Comparison of ENCODE assay signal across 34 mouse cellular contexts in genomic region chr10:76488265-76488664, GRCm38 (mm10). TPM values are rescaled to one million over a fixed set of nuclear protein-coding genes. Genes with fewer than 3 reads are reported as not detected.
DNase-seq lines count a peak whose midpoint lies in the region; ATAC-seq and TF ChIP-seq lines count a peak whose summit lies in the region.
"Had no signal": no experiment of that assay in that cellular context is flagged by ENCODE, and none has a peak within 500 bp of the region (broad histone marks: within the 10 kb centered on the region; RNA-seq: fewer than 3 reads in every experiment).

No protein-coding gene starts in this region.

- no peak overlapping the region for H3K27ac ChIP-seq in heart, embryonic 12.5 days (ENCODE audit: poor library complexity, severe bottlenecking)
- H3K27ac ChIP-seq in liver, embryonic 12.5 days: peak overlapping the region; percentile 73
- H3K27ac ChIP-seq in liver, postnatal 0 days (ENCODE audit: low read depth): 0 out of 2 replicates have a peak overlapping the region, but pooled peaks have one; percentile 16
- H3K27ac ChIP-seq: forebrain, embryonic 13.5 days; heart, adult 2 months; heart, embryonic 13.5 days; neural tube, embryonic 13.5 days; stomach, postnatal 0 days had no signal

- no peaks in the 10 kb centered on the region for H3K27me3 ChIP-seq in heart, embryonic 12.5 days (replicated peaks)
- no peaks in the 10 kb centered on the region for H3K27me3 ChIP-seq in liver, embryonic 12.5 days (replicated peaks)
- H3K27me3 ChIP-seq in liver, postnatal 0 days (ENCODE audit: insufficient read depth, low read length): no peaks in the 10 kb centered on the region
- H3K27me3 ChIP-seq: forebrain, embryonic 13.5 days; heart, embryonic 13.5 days; neural tube, embryonic 13.5 days had no signal

- H3K4me1 ChIP-seq in heart, embryonic 12.5 days (replicated peaks): no peaks in the 10 kb centered on the region
- H3K4me1 ChIP-seq in liver, embryonic 12.5 days: peaks cover 27% of the 10 kb centered on the region
- no peaks in the 10 kb centered on the region for H3K4me1 ChIP-seq in liver, postnatal 0 days (ENCODE audit: insufficient read depth)
- H3K4me1 ChIP-seq: forebrain, embryonic 13.5 days; heart, embryonic 13.5 days; neural tube, embryonic 13.5 days had no signal

- peak; percentile 61; the same call in 1 of the 2 replicates for ATAC-seq in heart, embryonic 12.5 days (ENCODE audit: insufficient number of reproducible peaks, low FRiP score)
- ATAC-seq in liver, embryonic 12.5 days: peak; percentile 84
- peak; percentile 58 for ATAC-seq in liver, postnatal 0 days
- ATAC-seq: forebrain, embryonic 13.5 days; intestine, embryonic 16.5 days had no signal

- no peak overlapping the region for H3K4me2 ChIP-seq in heart, embryonic 12.5 days
- H3K4me2 ChIP-seq in liver, embryonic 12.5 days: peak overlapping the region; percentile 22; the same call in 1 of the 2 replicates
- no peak overlapping the region for H3K4me2 ChIP-seq in liver, postnatal 0 days (ENCODE audit: low read depth, low read length)
- H3K4me2 ChIP-seq: forebrain, embryonic 13.5 days; heart, embryonic 13.5 days; midbrain, embryonic 11.5 days; neural tube, embryonic 13.5 days had no signal

- H3K4me3 ChIP-seq in heart, embryonic 12.5 days: no peak overlapping the region
- H3K4me3 ChIP-seq in liver, embryonic 12.5 days: no peak overlapping the region
- no peak overlapping the region for H3K4me3 ChIP-seq in liver, postnatal 0 days (ENCODE audit: low read depth, low read length)
- H3K4me3 ChIP-seq: forebrain, embryonic 13.5 days; heart, adult 2 months; heart, embryonic 13.5 days; neural tube, embryonic 13.5 days had no signal

- intact Hi-C loops in heart, postnatal 10 days (cut with DNase I): no loop called here

- 81% methylated on average over 8 of the region's 8 CpGs for WGBS in heart, embryonic 12.5 days
- 28% methylated on average over 8 of the region's 8 CpGs for WGBS in liver, embryonic 12.5 days (ENCODE audit: insufficient replicate concordance)
- 42% methylated on average over 8 of the region's 8 CpGs for WGBS in liver, postnatal 0 days (ENCODE audit: insufficient replicate concordance)

- no peak overlapping the region for H3K9ac ChIP-seq in heart, embryonic 12.5 days
- no peak overlapping the region for H3K9ac ChIP-seq in liver, embryonic 12.5 days
- H3K9ac ChIP-seq in liver, postnatal 0 days (replicated peaks): no peak overlapping the region
- H3K9ac ChIP-seq: forebrain, embryonic 13.5 days; heart, embryonic 13.5 days; neural tube, embryonic 13.5 days had no signal

- peaks cover 91% of the 10 kb centered on the region for H3K36me3 ChIP-seq in heart, embryonic 12.5 days
- H3K36me3 ChIP-seq in liver, embryonic 12.5 days: peaks cover 92% of the 10 kb centered on the region
- peaks cover 84% of the 10 kb centered on the region for H3K36me3 ChIP-seq in liver, postnatal 0 days (replicated peaks; ENCODE audit: insufficient read depth, low read length)

- TF ChIP-seq EP300 in liver, postnatal 0 days (IDR thresholded peaks at IDR 0.05; ENCODE audit: low read depth): no peak

- TF ChIP-seq CTCF in liver, postnatal 0 days (IDR thresholded peaks at IDR 0.05; ENCODE audit: low read depth): no peak

- no peaks in the 10 kb centered on the region for H3K9me3 ChIP-seq in heart, embryonic 12.5 days (replicated peaks)
- no peaks in the 10 kb centered on the region for H3K9me3 ChIP-seq in liver, embryonic 12.5 days (replicated peaks)
- H3K9me3 ChIP-seq in liver, postnatal 0 days (ENCODE audit: low read length): no peaks in the 10 kb centered on the region
- H3K9me3 ChIP-seq: forebrain, embryonic 13.5 days; heart, embryonic 13.5 days; neural tube, embryonic 13.5 days had no signal

- DNase-seq in heart, postnatal 10 days: no peak
- DNase-seq in liver, postnatal 0 days: no peak
- DNase-seq in cerebellum, adult 18-20 months: no peak
- DNase-seq in lung, postnatal 14 days: no peak
- DNase-seq in thymus, adult 18-20 months: no peak
- no peak for DNase-seq in thymus, postnatal 10 days (ENCODE audit: low spot score in 2 of 2)
- DNase-seq: adrenal gland, adult 2 months; cerebellum, adult 8-10 months; cerebellum, postnatal 25 days; gastrocnemius, postnatal 25 days; heart, adult 2 months; heart, postnatal 14 days; kidney, postnatal 14 days; layer of hippocampus, adult 9-11 months; lung, postnatal 4 days; right cerebral cortex, postnatal 4 days; thymus, adult 2 months had no signal

RNA-seq across cellular contexts. Expression of gene Ybey, which starts 19.4 kb away (rescaled TPM):
- 6.9 and 7.0 TPM in 2 replicates for polyA plus RNA-seq in heart, embryonic 12.5 days (2016; fragmentation: Nextera tagmentation; extraction: Ambion mirVana)
- total RNA-seq in heart, postnatal 10 days (2021): 1 to 10 TPM; 3.5 to 3.6 TPM
- polyA plus RNA-seq in liver, embryonic 12.5 days (2016; fragmentation: Nextera tagmentation; extraction: Ambion mirVana): 5.3 and 5.7 TPM in 2 replicates
- 2.5 and 2.7 TPM in 2 replicates for polyA plus RNA-seq in liver, postnatal 0 days (2015; fragmentation: Nextera tagmentation; extraction: Ambion mirVana)

RNA-seq across cellular contexts. Expression of gene Mcm3ap, which starts 19.5 kb away (rescaled TPM):
- 48.6 and 50.3 TPM in 2 replicates for polyA plus RNA-seq in heart, embryonic 12.5 days (2016; fragmentation: Nextera tagmentation; extraction: Ambion mirVana)
- total RNA-seq in heart, postnatal 10 days (2021): 10 to 100 TPM; 34.4 to 36.0 TPM
- 39.1 and 43.3 TPM in 2 replicates for polyA plus RNA-seq in liver, embryonic 12.5 days (2016; fragmentation: Nextera tagmentation; extraction: Ambion mirVana)
- 14.9 and 18.2 TPM in 2 replicates for polyA plus RNA-seq in liver, postnatal 0 days (2015; fragmentation: Nextera tagmentation; extraction: Ambion mirVana)

RNA-seq across cellular contexts. Expression of gene 2610028H24Rik, which starts 39.4 kb away (rescaled TPM):
- polyA plus RNA-seq in heart, embryonic 12.5 days (2016; fragmentation: Nextera tagmentation; extraction: Ambion mirVana): not detected in 2 replicates
- under 1 TPM; 0.22 to 0.50 TPM for total RNA-seq in heart, postnatal 10 days (2021)
- polyA plus RNA-seq in liver, embryonic 12.5 days (2016; fragmentation: Nextera tagmentation; extraction: Ambion mirVana): not detected in 2 replicates
- not detected in 2 replicates for polyA plus RNA-seq in liver, postnatal 0 days (2015; fragmentation: Nextera tagmentation; extraction: Ambion mirVana)
- total RNA-seq: adrenal gland, adult 2 months; adrenal gland, postnatal 4 days; left cerebral cortex, postnatal 10 days; liver, adult 2 months had no signal
- polyA plus RNA-seq: adrenal gland, adult 2 months; embryonic facial prominence, embryonic 11.5 days; forebrain, embryonic 13.5 days; heart, embryonic 13.5 days; hindbrain, embryonic 11.5 days; intestine, embryonic 16.5 days; kidney, embryonic 14.5 days; limb, embryonic 11.5 days; liver, adult 2 months; midbrain, embryonic 11.5 days; neural tube, embryonic 13.5 days; spleen, adult 2 months; urinary bladder, adult 2 months had no signal

RNA-seq across cellular contexts. Expression of gene Lss, which starts 43.1 kb away (rescaled TPM):
- polyA plus RNA-seq in heart, embryonic 12.5 days (2016; fragmentation: Nextera tagmentation; extraction: Ambion mirVana): 12.6 and 13.3 TPM in 2 replicates
- 1 to 10 TPM; 6.7 to 8.0 TPM for total RNA-seq in heart, postnatal 10 days (2021)
- 51.9 and 53.5 TPM in 2 replicates for polyA plus RNA-seq in liver, embryonic 12.5 days (2016; fragmentation: Nextera tagmentation; extraction: Ambion mirVana)
- polyA plus RNA-seq in liver, postnatal 0 days (2015; fragmentation: Nextera tagmentation; extraction: Ambion mirVana): 14.5 and 15.8 TPM in 2 replicates

RNA-seq across cellular contexts. Expression of gene Pcnt, which starts 45.7 kb away (rescaled TPM):
- polyA plus RNA-seq in heart, embryonic 12.5 days (2016; fragmentation: Nextera tagmentation; extraction: Ambion mirVana): 13.3 and 13.7 TPM in 2 replicates
- 10 to 100 TPM; 30.0 to 36.4 TPM for total RNA-seq in heart, postnatal 10 days (2021)
- polyA plus RNA-seq in liver, embryonic 12.5 days (2016; fragmentation: Nextera tagmentation; extraction: Ambion mirVana): 12.6 and 13.8 TPM in 2 replicates
- 4.5 and 5.4 TPM in 2 replicates for polyA plus RNA-seq in liver, postnatal 0 days (2015; fragmentation: Nextera tagmentation; extraction: Ambion mirVana)
